Mouse (Mus musculus) forebrain, postnatal 0 days (tissue): ENCODE data around the gene Nlrx1. TPM values are rescaled to one million over a fixed set of nuclear protein-coding genes. Genes with fewer than 3 reads are reported as not detected.
"Not testable (repeated sequence)": the region's sequence is repeated elsewhere in the genome, so short reads cannot be mapped to it uniquely, and the experiment has no call there.

Source experiments
- ATAC-seq: fragments of 200-750 bp; cut with Nextera tagmentation; 2 replicates; pipeline ENCODE4 v1.8.0; 2017; ENCODE audit warnings: mild to moderate bottlenecking, moderate library complexity
- DNase-seq: peaks from one replicate; pipeline ENCODE4 v3.0.0-alpha.2; 2015
- H3K27ac ChIP-seq: fragments of 300-500 bp; sonication (generic); 2 replicates; pipeline ENCODE4 v1.5.1; 2014; ENCODE audit warnings: low read depth, mild to moderate bottlenecking, antibody characterized with exemption, low read length, moderate library complexity, mixed read lengths
- H3K27me3 ChIP-seq: fragments of 300-500 bp; sonication (generic); 2 replicates; pipeline ENCODE4 v1.6.1; 2014; ENCODE audit warnings: mild to moderate bottlenecking, low read length, mixed read lengths; ENCODE audit not compliant: insufficient read depth
- H3K36me3 ChIP-seq: fragments of 300-500 bp; sonication (generic); 2 replicates; pipeline ENCODE4 v1.6.1; 2014; ENCODE audit warnings: mild to moderate bottlenecking, moderate library complexity; ENCODE audit not compliant: insufficient read depth
- H3K4me1 ChIP-seq: fragments of 300-500 bp; sonication (generic); 2 replicates; pipeline ENCODE4 v1.6.1; 2014; ENCODE audit warnings: antibody characterized with exemption; ENCODE audit not compliant: insufficient read depth
- H3K4me2 ChIP-seq: fragments of 300-500 bp; sonication (generic); 2 replicates; pipeline ENCODE4 v1.6.1; 2014; ENCODE audit warnings: low read depth, mild to moderate bottlenecking, moderate library complexity
- H3K4me3 ChIP-seq: fragments of 300-500 bp; sonication (generic); 2 replicates; pipeline ENCODE4 v1.5.1; 2014; ENCODE audit warnings: low read depth, low read length, mixed read lengths
- H3K9ac ChIP-seq: fragments of 300-500 bp; sonication (generic); 2 replicates; pipeline ENCODE4 v1.6.1; 2014; ENCODE audit warnings: mild to moderate bottlenecking
- H3K9me3 ChIP-seq: fragments of 300-500 bp; sonication (generic); 2 replicates; pipeline ENCODE4 v1.6.1; 2016; ENCODE audit warnings: low read length
- CTCF ChIP-seq: sonication (generic); IDR thresholded peaks from 2 replicates; pipeline ENCODE4 v1.5.1; 2016; ENCODE audit warnings: antibody characterized with exemption, control low read depth, low read depth
- WGBS: fragments of 180-500 bp; shearing (Covaris S2); extraction: QIAGEN DNeasy Blood & Tissue Kit; methylation state at CpG from one replicate; pipeline ENCODE4 v1.1.7; 2014; 5-methylcytosine and 5-hydroxymethylcytosine counted together
- polyA plus RNA-seq: library from polyadenylated mRNA; unstranded; fragments of >200 nt; fragmentation: Nextera tagmentation; extraction: Ambion mirVana; gene quantifications from 2 replicates; pipeline ENCODE4 v1.2.1, GENCODE M21; 2015
- total RNA-seq: library from RNA; depleted of rRNA; stranded (reverse); fragments of >200 nt; gene quantifications from 2 replicates; pipeline ENCODE4 v1.2.3, GENCODE M21; 2014

Gene Nlrx1
- total and polyA plus RNA-seq, 2 experiments from 2014 or later, result 5.8 to 7.1 TPM

DNA sequence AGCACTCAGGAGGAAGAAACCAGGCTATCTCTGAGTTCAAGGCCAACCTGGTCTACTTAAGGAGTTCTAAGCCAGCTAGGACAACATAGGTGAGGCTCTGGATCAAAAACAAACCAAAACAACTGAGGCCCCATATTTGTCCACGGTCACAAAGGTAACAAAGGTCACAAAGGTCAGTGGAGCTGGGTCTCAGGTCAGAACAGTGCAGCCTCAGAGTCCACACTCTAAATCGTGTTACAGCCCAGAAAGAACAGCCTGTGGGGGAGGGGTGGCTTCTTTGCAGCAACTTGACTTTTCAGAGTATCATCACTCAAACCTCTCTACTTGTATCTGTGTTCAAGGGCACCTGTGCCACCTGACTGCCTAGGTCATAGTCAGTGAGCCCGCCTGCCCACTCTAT is 41.4 kb upstream of the Nlrx1 start:
- H3K4me3 ChIP-seq, result no peak overlapping the region
- H3K36me3 ChIP-seq, result peaks cover 39% of the 10 kb centered on the region
- H3K4me1 ChIP-seq, result no peaks in the 10 kb centered on the region
- TF ChIP-seq CTCF, result no peak
- no peak overlapping the region for H3K4me2 ChIP-seq
- no peaks in the 10 kb centered on the region for H3K9me3 ChIP-seq
- no peak overlapping the region for H3K9ac ChIP-seq
- 58% methylated on average over 3 of the region's 3 CpGs for WGBS
- no peak overlapping the region for H3K27ac ChIP-seq
- ATAC-seq (no peak), DNase-seq (no peak)
- no peaks in the 10 kb centered on the region for H3K27me3 ChIP-seq

DNA sequence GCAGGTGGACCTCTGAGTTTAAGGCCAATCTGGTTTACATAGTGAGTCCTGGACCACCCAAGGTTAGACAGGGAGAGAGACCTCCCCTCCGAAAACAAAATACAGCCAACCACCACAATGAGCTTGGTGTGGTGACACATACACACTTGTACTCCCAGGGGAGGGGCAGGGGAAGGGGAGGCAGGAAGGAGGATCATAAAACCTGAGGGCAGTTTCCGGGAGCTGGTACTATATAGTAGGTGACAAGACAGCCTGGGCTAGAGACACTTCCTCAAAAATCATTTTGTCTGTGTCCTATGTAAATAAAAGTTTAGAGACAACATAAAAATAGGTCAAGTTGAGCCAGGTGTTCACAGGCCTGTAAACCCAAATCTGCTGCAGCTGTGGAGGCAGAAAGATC is 38.8 kb upstream of the Nlrx1 start:
- no peak for DNase-seq

DNA sequence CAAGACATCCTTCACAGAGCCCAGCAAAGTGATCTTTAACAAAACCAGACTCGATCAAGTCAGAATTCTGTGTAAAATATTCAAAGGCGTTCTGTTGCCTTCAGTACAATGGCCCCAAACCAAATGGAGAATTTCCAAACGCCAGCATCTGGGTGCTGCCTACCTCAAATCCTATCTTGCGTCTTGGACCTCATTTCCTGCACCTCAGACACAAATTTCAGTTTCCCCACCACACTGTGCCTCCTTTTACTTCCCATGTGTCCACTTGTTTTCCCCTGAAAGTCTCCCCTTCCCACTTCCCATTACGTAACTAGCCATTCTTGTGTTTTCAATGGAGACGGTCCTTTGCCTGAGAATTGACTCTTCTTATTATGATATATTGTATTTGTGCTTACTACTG is 38.1 kb upstream of the Nlrx1 start:
- no peak overlapping the region for H3K27ac ChIP-seq
- ATAC-seq (no peak), DNase-seq (no peak)
- no peak overlapping the region for H3K9ac ChIP-seq
- no peak overlapping the region for H3K4me2 ChIP-seq
- no peak overlapping the region for H3K4me3 ChIP-seq
- H3K27me3 ChIP-seq, result no peaks in the 10 kb centered on the region
- H3K9me3 ChIP-seq, result no peaks in the 10 kb centered on the region
- 88% methylated on average over 6 of the region's 6 CpGs for WGBS
- TF ChIP-seq CTCF, result no peak
- peaks cover 7% of the 10 kb centered on the region for H3K4me1 ChIP-seq
- peaks cover 23% of the 10 kb centered on the region for H3K36me3 ChIP-seq

More for the DNA sequence above, 38.8 kb upstream of the Nlrx1 start:
- Histone ChIP-seq H3K4me1 (peaks cover 7% of the 10 kb centered on the region), H3K27me3 (no peaks in the 10 kb centered on the region), H3K27ac (no peak overlapping the region), H3K36me3 (peaks cover 21% of the 10 kb centered on the region), H3K4me2 (no peak overlapping the region), H3K9me3 (no peaks in the 10 kb centered on the region), H3K4me3 (no peak overlapping the region), H3K9ac (no peak overlapping the region)
- no peak for ATAC-seq
- WGBS, result 93% methylated on average over 2 of the region's 2 CpGs
- no peak for TF ChIP-seq CTCF

DNA sequence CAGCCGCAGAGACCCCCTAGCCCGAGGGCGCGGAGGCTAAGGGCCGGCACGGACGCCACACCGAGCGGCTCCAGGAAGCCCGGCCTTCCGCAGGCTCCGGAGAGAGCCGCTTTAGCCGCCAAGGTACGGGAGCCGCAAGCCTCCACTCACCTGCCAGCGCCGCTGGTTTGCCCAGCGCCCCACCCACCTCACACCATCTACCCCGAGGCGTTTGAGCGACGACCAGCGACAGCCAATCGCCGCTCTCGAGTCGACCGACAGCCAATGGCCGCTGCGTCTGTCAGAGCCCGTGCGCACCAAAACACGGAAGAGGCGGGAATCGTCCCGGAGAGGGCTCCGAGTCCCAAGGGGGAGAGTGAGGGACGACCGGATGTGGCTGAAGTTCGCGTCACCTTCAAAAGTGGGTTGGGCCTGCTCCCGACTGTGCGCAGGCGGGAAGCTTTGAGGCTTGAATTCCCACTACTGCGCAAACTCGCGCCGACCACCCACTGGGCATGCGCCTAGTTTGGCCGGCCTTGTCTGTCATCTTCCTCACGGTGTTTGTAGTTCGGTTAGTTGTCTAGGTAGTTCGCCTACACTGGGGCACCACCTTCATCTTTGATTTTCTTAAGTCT is 37.2 kb upstream of the Nlrx1 start, which contains the start of gene Hinfp:
Gene Hinfp, minus strand, starts transcription at position 206 of the 614 bp plus-strand sequence.
- peaks cover 18% of the 10 kb centered on the region for H3K36me3 ChIP-seq
- peaks cover 7% of the 10 kb centered on the region for H3K4me1 ChIP-seq

DNA sequence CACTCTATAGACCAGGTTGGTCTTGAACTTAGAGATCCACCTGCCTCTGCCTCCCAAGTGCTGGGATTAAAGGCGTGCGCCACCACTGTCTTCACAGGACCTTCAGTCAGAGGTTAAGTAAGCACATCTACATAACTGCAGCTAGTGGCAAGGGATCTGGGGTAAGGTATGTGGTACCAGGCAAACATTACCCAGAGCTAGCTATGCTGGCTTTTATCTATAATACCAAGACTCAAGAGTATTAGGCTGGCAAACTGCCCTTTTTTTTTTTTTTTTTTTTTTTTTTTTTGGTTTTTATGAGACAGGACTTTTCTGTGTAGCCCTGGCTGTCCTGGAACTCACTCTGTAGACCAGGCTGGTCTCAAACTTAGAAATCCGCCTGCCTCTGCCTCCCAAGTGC is 31.6 kb upstream of the Nlrx1 start:
- not testable (repeated sequence) for H3K9ac ChIP-seq, H3K27me3 ChIP-seq, ATAC-seq, H3K4me3 ChIP-seq, H3K27ac ChIP-seq, H3K4me2 ChIP-seq, H3K9me3 ChIP-seq, H3K4me1 ChIP-seq, DNase-seq
- WGBS, result 91% methylated on average over 3 of the region's 3 CpGs
- H3K36me3 ChIP-seq, result peaks cover 61% of the 10 kb centered on the region

More for the DNA sequence above, 37.2 kb upstream of the Nlrx1 start, which contains the start of gene Hinfp:
- H3K9me3 ChIP-seq, result no peaks in the 10 kb centered on the region
- WGBS, result under 1% methylated on average over 54 of the region's 54 CpGs
- H3K4me3 ChIP-seq, result peak within 1 kb of the TSS; percentile 69
- ATAC-seq (peak; percentile 99), DNase-seq (peak; percentile 99)
- TF ChIP-seq CTCF, result no peak
- H3K4me2 ChIP-seq, result peak within 1 kb of the TSS; percentile 64
- peak within 1 kb of the TSS; percentile 79 for H3K9ac ChIP-seq
- H3K27me3 ChIP-seq, result no peaks in the 10 kb centered on the region
- H3K27ac ChIP-seq, result peak within 1 kb of the TSS; percentile 72

DNA sequence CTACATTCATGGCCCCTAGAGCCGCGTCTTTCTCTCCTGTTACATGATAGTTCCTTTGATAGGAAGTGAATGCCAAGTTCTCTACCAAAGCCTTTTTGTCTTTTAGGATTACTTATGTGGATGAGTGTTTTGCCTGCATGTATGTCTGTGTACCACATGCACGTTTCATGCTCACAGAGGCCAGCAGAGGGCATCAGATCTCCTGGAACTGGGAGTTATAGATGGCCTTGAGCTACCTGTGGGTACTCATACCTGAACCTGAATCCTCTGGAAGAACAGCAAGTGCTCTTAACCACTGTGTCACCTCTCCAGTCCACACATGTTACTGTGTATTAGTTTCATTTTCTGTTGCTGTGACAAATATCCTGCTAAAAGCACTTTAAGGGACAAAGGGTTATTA is 24.1 kb upstream of the Nlrx1 start:
- TF ChIP-seq CTCF, result peak; percentile 74
- Histone ChIP-seq H3K9me3 (no peaks in the 10 kb centered on the region), H3K4me2 (no peak overlapping the region), H3K27ac (no peak overlapping the region), H3K9ac (no peak overlapping the region), H3K4me1 (peaks cover 6% of the 10 kb centered on the region; the same call in 1 of the 2 replicates), H3K4me3 (no peak overlapping the region), H3K36me3 (peaks cover 50% of the 10 kb centered on the region), H3K27me3 (no peaks in the 10 kb centered on the region)
- ATAC-seq, result no peak
- DNase-seq, result peak; percentile 64
- WGBS, result 63% methylated on average over 3 of the region's 3 CpGs

DNA sequence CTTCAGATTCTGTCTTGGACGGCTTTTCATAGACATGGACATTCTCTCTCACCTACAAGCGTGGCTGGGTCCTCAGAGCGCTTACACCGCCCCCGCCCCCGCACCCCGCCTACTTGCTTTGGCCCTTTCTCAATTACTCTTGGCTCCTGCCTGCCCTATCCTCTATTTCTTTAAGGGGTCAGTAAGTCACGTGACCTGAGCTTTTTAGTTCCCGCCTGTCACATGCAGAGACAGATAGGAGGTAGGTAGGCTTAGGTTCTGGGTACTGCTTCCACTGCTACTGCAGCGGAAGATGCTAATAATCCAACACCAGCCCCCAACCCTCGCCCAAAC is 20.5 kb upstream of the Nlrx1 start:
- Histone ChIP-seq H3K36me3 (peaks cover 26% of the 10 kb centered on the region), H3K27ac (peak overlapping the region; percentile 77; the same call in 1 of the 2 replicates), H3K9ac (peak overlapping the region; percentile 90), H3K4me3 (peak overlapping the region; percentile 88), H3K4me2 (peak overlapping the region; percentile 77), H3K4me1 (peaks cover 11% of the 10 kb centered on the region; the same call in 1 of the 2 replicates), H3K27me3 (no peaks in the 10 kb centered on the region), H3K9me3 (no peaks in the 10 kb centered on the region)
- WGBS, result 9% methylated on average over 11 of the region's 11 CpGs
- ATAC-seq, result no peak
- TF ChIP-seq CTCF, result no peak
- DNase-seq, result no peak
